In the genomic region with DNA sequence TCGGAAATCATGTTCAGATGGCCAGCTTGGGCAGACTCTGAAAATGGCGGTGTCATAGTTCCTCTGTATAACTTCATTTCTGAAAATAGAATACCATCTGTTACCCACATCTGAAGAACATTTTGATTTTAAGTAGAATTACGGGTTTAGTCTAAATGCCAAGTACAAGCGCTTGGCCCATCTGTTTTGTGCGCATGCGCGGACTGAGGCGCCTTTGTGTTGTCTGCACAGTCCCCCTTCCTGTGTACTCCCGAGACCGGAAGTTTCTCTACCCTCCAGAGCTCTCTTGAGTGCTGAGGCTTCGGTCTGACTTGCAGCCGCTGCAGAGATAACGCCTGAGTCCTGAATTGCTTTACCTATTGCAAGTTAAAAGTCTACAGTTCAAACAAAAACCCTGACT, we compare ENCODE assay signal across 10 mouse cellular contexts. TPM values are rescaled to one million over a fixed set of nuclear protein-coding genes. Genes with fewer than 3 reads are reported as not detected.
DNase-seq lines count a peak whose midpoint lies in the region; ATAC-seq and TF ChIP-seq lines count a peak whose summit lies in the region.
"Had no signal": no experiment of that assay in that cellular context is flagged by ENCODE, and none has a peak within 500 bp of the region (broad histone marks: within the 10 kb centered on the region; RNA-seq: fewer than 3 reads in every experiment).

No protein-coding gene starts in this region.

- TF ChIP-seq POLR2A in CH12.LX (IDR thresholded peaks at IDR 0.05; ENCODE audit: low read depth, low read length): peak; percentile 22; the same call in 1 of the 2 replicates

- no peak for TF ChIP-seq EP300 in CH12.LX (IDR thresholded peaks at IDR 0.05; ENCODE audit: low read length)

- peak overlapping the region; percentile 24; the same call in 1 of the 2 replicates for H3K4me2 ChIP-seq in CH12.LX (ENCODE audit: insufficient read depth, low read depth, poor library complexity, severe bottlenecking)
- H3K4me2 ChIP-seq in midbrain, embryonic 13.5 days (replicated peaks): no peak overlapping the region
- H3K4me2 ChIP-seq: lung, embryonic 15.5 days had no signal

- in situ Hi-C loops in CH12.LX (cut with MboI; ENCODE audit: low pct_ligation_motif_present, low pct_unique_long_range_greater_than_20kb, low sequenced_read_pairs): no loop called here

- TF ChIP-seq CTCF in gastrocnemius, adult 2 months (IDR thresholded peaks at IDR 0.05): no peak
- no peak for TF ChIP-seq CTCF in CH12.LX (conservative IDR thresholded peaks at IDR 0.05 in 1 of 2, IDR thresholded peaks at IDR 0.05 in 1 of 2; ENCODE audit: low read depth in 2 of 2, low read length in 2 of 2)

- H3K27ac ChIP-seq in gastrocnemius, adult 2 months: peak overlapping the region; percentile 53
- no peak overlapping the region for H3K27ac ChIP-seq in CH12.LX (ENCODE audit: insufficient read depth, low read depth)
- no peak overlapping the region for H3K27ac ChIP-seq in midbrain, embryonic 13.5 days
- H3K27ac ChIP-seq: lung, embryonic 15.5 days had no signal

- H3K36me3 ChIP-seq in CH12.LX (replicated peaks in 1 of 2; ENCODE audit: control insufficient read depth in 1 of 2, insufficient read depth in 1 of 2, low read length in 1 of 2): peaks cover 24 to 51% of the 10 kb centered on the region in 2 experiments
- H3K36me3 ChIP-seq in midbrain, embryonic 13.5 days: peaks cover 63% of the 10 kb centered on the region

- H3K79me2 ChIP-seq in CH12.LX (replicated peaks; ENCODE audit: control insufficient read depth, extremely low read depth, insufficient read depth, poor library complexity, severe bottlenecking): peaks cover 8% of the 10 kb centered on the region; the same call in 1 of the 2 replicates

- dilution Hi-C loops in CH12.LX (cut with MboI; ENCODE audit: extremely low pct_ligation_motif_present, extremely low pct_unique_long_range_greater_than_20kb, low sequenced_read_pairs): no loop called here

- intact Hi-C loops in gastrocnemius, adult 2 months (cut with DNase I): loop anchor here (5.0 kb wide), 1 partner anchor 68 kb away; a partner anchor contains a TSS

- no peak for TF ChIP-seq RAD21 in CH12.LX (IDR thresholded peaks at IDR 0.05; ENCODE audit: low read depth, low read length)

- H3K4me1 ChIP-seq in CH12.LX (ENCODE audit: control insufficient read depth in 1 of 2, insufficient read depth in 2 of 2): peaks cover 7 to 29% of the 10 kb centered on the region in 2 experiments
- peaks cover 26% of the 10 kb centered on the region for H3K4me1 ChIP-seq in midbrain, embryonic 13.5 days (replicated peaks)

- H3K9ac ChIP-seq in CH12.LX (ENCODE audit: insufficient read depth, low read depth): no peak overlapping the region; the same call in 1 of the 2 replicates
- H3K9ac ChIP-seq in midbrain, embryonic 13.5 days (replicated peaks): no peak overlapping the region
- H3K9ac ChIP-seq: lung, embryonic 15.5 days had no signal

- ATAC-seq in midbrain, embryonic 13.5 days: no peak
- no peak for ATAC-seq in erythroblast, adult 5-6 weeks (replicated peaks; ENCODE audit: low FRiP score, poor library complexity, severe bottlenecking)

- peaks cover 16% of the 10 kb centered on the region for H3K9me3 ChIP-seq in CH12.LX (replicated peaks; ENCODE audit: low read length)
- H3K9me3 ChIP-seq in midbrain, embryonic 13.5 days: peaks cover 14% of the 10 kb centered on the region

- peak; percentile 54 for DNase-seq in gastrocnemius, adult 2 months
- DNase-seq in gastrocnemius, adult 18-20 months (ENCODE audit: low spot score): no peak
- DNase-seq in CH12.LX (ENCODE audit: extremely low read depth): peak; percentile 72
- peak; percentile 62 to 73 for DNase-seq in frontal cortex, postnatal 10 days (ENCODE audit: low spot score in 2 of 2)
- DNase-seq in natural killer cell, adult 2 months (ENCODE audit: low spot score in 2 of 2): peak; percentile 68 to 70
- DNase-seq in adrenal gland, adult 18-20 months (ENCODE audit: low spot score in 2 of 2): no peak

- H3K27me3 ChIP-seq in CH12.LX (replicated peaks): no peaks in the 10 kb centered on the region
- no peaks in the 10 kb centered on the region for H3K27me3 ChIP-seq in midbrain, embryonic 13.5 days
- H3K27me3 ChIP-seq: lung, embryonic 15.5 days had no signal

- WGBS in midbrain, embryonic 13.5 days: 99% methylated on average over 13 of the region's 13 CpGs

- peak overlapping the region; percentile 55 for H3K4me3 ChIP-seq in gastrocnemius, adult 2 months
- peak overlapping the region; percentile 33 to 46 (median 40) for H3K4me3 ChIP-seq in CH12.LX (replicated peaks in 1 of 3; ENCODE audit: low read depth in 2 of 3, low read length in 2 of 3, poor library complexity in 1 of 3)
- no peak overlapping the region for H3K4me3 ChIP-seq in midbrain, embryonic 13.5 days (replicated peaks)
- H3K4me3 ChIP-seq: lung, embryonic 15.5 days had no signal

TF ChIP-seq in CH12.LX, 34 proteins besides CTCF, POLR2A, EP300 and RAD21:
- TF ChIP-seq PAX5 (IDR thresholded peaks at IDR 0.05; ENCODE audit: low read length) (no peak), NRF1 (IDR thresholded peaks at IDR 0.05; ENCODE audit: low read depth, low read length) (peak; percentile 87), ELF1 (IDR thresholded peaks at IDR 0.05; ENCODE audit: low read depth, low read length) (peak; percentile 70)

RNA-seq across cellular contexts. Expression of a gene that starts 4.7 kb away (rescaled TPM):
- total RNA-seq in gastrocnemius, adult 2 months (2021): 10 to 100 TPM; 33.5 to 39.2 TPM
- 10 to 100 TPM; 33.3 to 37.9 TPM for total RNA-seq in gastrocnemius, adult 18-20 months (2021)
- total RNA-seq in CH12.LX (2012; rRNA removed): 11.1 and 11.4 TPM in 2 replicates
- total RNA-seq in CH12.LX (2014; rRNA removed): 18.1 and 19.6 TPM in 2 replicates
- 11.5 and 13.7 TPM in 2 replicates for polyA plus RNA-seq in CH12.LX (2012; ENCODE audit: insufficient read length, low read depth)
- polyA plus RNA-seq in midbrain, embryonic 13.5 days (2015; fragmentation: Nextera tagmentation; extraction: Ambion mirVana): 112 and 115 TPM in 2 replicates
- total RNA-seq in adrenal gland, adult 18-20 months (2021): 10 to 100 TPM; 38.4 to 45.1 TPM
- total RNA-seq in erythroblast, adult 5-6 weeks (2015; ENCODE audit: low replicate concordance): 12.7 and 14.6 TPM in 2 replicates
- 4.5 and 10.7 TPM in 2 replicates for total RNA-seq in erythroblast, adult 5-6 weeks (2017; ENCODE audit: low replicate concordance)

RNA-seq across cellular contexts. Expression of a gene that starts 9.0 kb away (rescaled TPM):
- 1 to 10 TPM; 1.2 to 3.4 TPM for total RNA-seq in gastrocnemius, adult 2 months (2021)
- total RNA-seq in gastrocnemius, adult 18-20 months (2021): 1 to 10 TPM; 2.2 to 3.4 TPM
- 5.5 and 6.5 TPM in 2 replicates for total RNA-seq in CH12.LX (2012; rRNA removed)
- 3.5 and 4.9 TPM in 2 replicates for total RNA-seq in CH12.LX (2014; rRNA removed)
- 9.1 TPM in 2 replicates for polyA plus RNA-seq in CH12.LX (2012; ENCODE audit: insufficient read length, low read depth)
- 19.3 and 20.4 TPM in 2 replicates for polyA plus RNA-seq in midbrain, embryonic 13.5 days (2015; fragmentation: Nextera tagmentation; extraction: Ambion mirVana)
- 1 to 10 TPM; 2.9 to 4.1 TPM for total RNA-seq in adrenal gland, adult 18-20 months (2021)
- 0.38 and 2.1 TPM in 2 replicates for total RNA-seq in erythroblast, adult 5-6 weeks (2015; ENCODE audit: low replicate concordance)
- total RNA-seq in erythroblast, adult 5-6 weeks (2017; ENCODE audit: low replicate concordance): 0.34 TPM in 1 of 2 replicates, not detected in the other

RNA-seq across cellular contexts. Expression of a gene that starts 9.1 kb away (rescaled TPM):
- under 1 TPM in 1 of 2 experiments, not detected in 1; 0.59 TPM for total RNA-seq in gastrocnemius, adult 2 months (2021)
- total RNA-seq in gastrocnemius, adult 18-20 months (2021): not detected
- total RNA-seq in CH12.LX (2012; rRNA removed): 0.50 TPM in 1 of 2 replicates, not detected in the other
- not detected in 2 replicates for total RNA-seq in CH12.LX (2014; rRNA removed)
- polyA plus RNA-seq in CH12.LX (2012; ENCODE audit: insufficient read length, low read depth): 1.1 TPM in 1 of 2 replicates, not detected in the other
- 1.1 and 4.4 TPM in 2 replicates for polyA plus RNA-seq in midbrain, embryonic 13.5 days (2015; fragmentation: Nextera tagmentation; extraction: Ambion mirVana)
- total RNA-seq in adrenal gland, adult 18-20 months (2021): not detected
- not detected in 2 replicates for total RNA-seq in erythroblast, adult 5-6 weeks (2015; ENCODE audit: low replicate concordance)
- not detected in 2 replicates for total RNA-seq in erythroblast, adult 5-6 weeks (2017; ENCODE audit: low replicate concordance)
- total RNA-seq: gastrocnemius, postnatal 36 days had no signal

RNA-seq across cellular contexts. Expression of a gene that starts 22.4 kb away (rescaled TPM):
- total RNA-seq in gastrocnemius, adult 2 months (2021): 1 to 10 TPM; 1.1 to 1.3 TPM
- total RNA-seq in gastrocnemius, adult 18-20 months (2021): 1 to 10 TPM; 1.3 TPM
- total RNA-seq in CH12.LX (2012; rRNA removed) (4.7 and 5.7 TPM in 2 replicates), CH12.LX (2014; rRNA removed) (3.9 and 4.7 TPM in 2 replicates)
- 2.1 and 3.3 TPM in 2 replicates for polyA plus RNA-seq in CH12.LX (2012; ENCODE audit: insufficient read length, low read depth)
- 16.1 and 19.4 TPM in 2 replicates for polyA plus RNA-seq in midbrain, embryonic 13.5 days (2015; fragmentation: Nextera tagmentation; extraction: Ambion mirVana)
- 1 to 10 TPM; 3.2 to 5.1 TPM for total RNA-seq in adrenal gland, adult 18-20 months (2021)
- total RNA-seq in erythroblast, adult 5-6 weeks (2015; ENCODE audit: low replicate concordance): 0.63 and 1.2 TPM in 2 replicates
- total RNA-seq in erythroblast, adult 5-6 weeks (2017; ENCODE audit: low replicate concordance): 1.3 and 3.3 TPM in 2 replicates

RNA-seq across cellular contexts. Expression of a gene that starts 26.6 kb away (rescaled TPM):
- total RNA-seq in gastrocnemius, adult 2 months (2021): 1 to 10 TPM; 1.3 to 2.3 TPM
- total RNA-seq in gastrocnemius, adult 18-20 months (2021): 1 to 10 TPM; 1.6 to 2.7 TPM
- total RNA-seq in CH12.LX (2012; rRNA removed) (6.9 and 7.0 TPM in 2 replicates), CH12.LX (2014; rRNA removed) (7.1 TPM in 2 replicates)
- polyA plus RNA-seq in CH12.LX (2012; ENCODE audit: insufficient read length, low read depth): 4.5 and 4.9 TPM in 2 replicates
- polyA plus RNA-seq in midbrain, embryonic 13.5 days (2015; fragmentation: Nextera tagmentation; extraction: Ambion mirVana): 11.7 and 13.8 TPM in 2 replicates
- 1 to 10 TPM; 2.0 to 2.3 TPM for total RNA-seq in adrenal gland, adult 18-20 months (2021)
- not detected in 2 replicates for total RNA-seq in erythroblast, adult 5-6 weeks (2015; ENCODE audit: low replicate concordance)
- total RNA-seq in erythroblast, adult 5-6 weeks (2017; ENCODE audit: low replicate concordance): 0.84 TPM in 1 of 2 replicates, not detected in the other

Comparison
In these comparisons a context has a peak if more than half of its experiments do, and no peak if none do; other contexts are left out.
1. DNase-seq: peak in gastrocnemius, adult 2 months (single experiment), CH12.LX (single experiment), frontal cortex, postnatal 10 days (2 of 2) and natural killer cell, adult 2 months (2 of 2); none in gastrocnemius, adult 18-20 months (single experiment) and adrenal gland, adult 18-20 months (0 of 2).